Mouse (Mus musculus): Measurements from ENCODE around the gene Pbdc1.

GRCm38 (mm10) chrX:105104175-105104574, 24.6 kb downstream of the Pbdc1 start:
- no peak for TF ChIP-seq POLR2A (IDR thresholded peaks at IDR 0.05; ENCODE audit: insufficient read depth, low read depth, low read length)
- no peak for TF ChIP-seq CTCF (IDR thresholded peaks at IDR 0.05; ENCODE audit: insufficient read depth, low read depth, low read length)

All from olfactory bulb, adult 2 months (tissue).